Mouse (Mus musculus): Measurements from ENCODE around the gene Ano10.

DNA sequence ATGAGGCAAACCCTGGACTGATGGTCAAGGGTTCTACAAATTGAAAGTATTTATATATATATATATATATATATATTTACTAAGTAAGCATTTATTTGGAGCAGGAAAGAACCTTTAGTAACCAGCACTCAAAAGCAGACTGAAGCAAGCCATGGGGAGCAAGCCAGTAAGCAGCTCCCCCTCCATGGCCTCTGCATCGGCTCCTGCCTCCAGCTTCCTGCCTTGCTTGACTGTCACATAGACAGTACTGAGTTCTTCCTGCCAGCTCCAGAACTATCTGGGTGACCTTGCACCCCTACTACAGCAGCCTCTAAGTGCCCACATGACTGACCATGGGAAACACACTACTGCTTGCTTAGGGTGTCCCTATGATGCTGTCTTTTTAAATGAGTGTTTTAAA lies 141.7 kb downstream of the Ano10 start:
- TF ChIP-seq CTCF (IDR thresholded peaks at IDR 0.05; ENCODE audit: low read depth, low read length), result no peak
- TF ChIP-seq POLR2A (IDR thresholded peaks at IDR 0.05; ENCODE audit: extremely low read depth, insufficient read depth, low read length), result no peak
